Mouse (Mus musculus) liver, postnatal 0 days (tissue): ENCODE results near the gene Hpgd.

Experiments used
- CTCF ChIP-seq: sonication (generic); IDR thresholded peaks from 2 replicates; pipeline ENCODE4 v1.5.1; 2016; ENCODE audit warnings: antibody characterized with exemption, low read depth
- EP300 ChIP-seq: IDR thresholded peaks from 2 replicates; pipeline ENCODE4 v1.6.1; 2016; ENCODE audit warnings: antibody characterized with exemption, low read depth, mild to moderate bottlenecking

DNA sequence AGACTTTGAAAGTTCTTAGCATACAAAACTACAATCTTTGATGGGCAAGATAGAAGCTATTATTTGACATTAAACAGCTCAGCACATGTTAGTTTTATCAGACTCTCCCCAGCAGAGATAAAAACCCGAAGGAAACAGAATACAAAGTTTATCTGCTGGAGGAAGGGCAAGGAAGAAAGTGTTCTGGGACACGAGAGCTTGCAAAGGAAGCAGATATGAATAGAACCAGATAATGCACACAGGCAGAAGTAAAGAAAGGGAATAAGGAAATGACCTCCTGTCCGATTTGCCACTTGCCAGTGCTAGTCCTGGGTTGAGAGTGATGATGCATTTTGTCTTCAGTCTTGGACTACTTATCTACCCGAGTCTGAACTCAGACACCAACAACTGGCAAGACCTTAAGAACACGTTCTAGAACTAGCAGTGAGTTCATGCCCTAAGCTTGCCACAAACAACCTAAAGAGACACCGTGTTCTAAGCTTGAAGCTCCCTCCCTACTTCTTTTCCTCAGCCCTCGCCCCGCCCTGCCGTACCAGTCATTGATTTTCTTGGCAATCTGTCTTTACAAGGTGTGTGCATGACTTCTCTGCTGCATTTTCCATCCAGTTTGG, 41.1 kb downstream of the Hpgd start:
- TF ChIP-seq CTCF (no peak), EP300 (no peak)
